ENCODE assay signal across 16 mouse cellular contexts in genomic region chr3:96828984-96829383, GRCm38 (mm10). TPM values are rescaled to one million over a fixed set of nuclear protein-coding genes. Genes with fewer than 3 reads are reported as not detected.
DNase-seq lines count a peak whose midpoint lies in the region; ATAC-seq and TF ChIP-seq lines count a peak whose summit lies in the region.
"Had no signal": no experiment of that assay in that cellular context is flagged by ENCODE, and none has a peak within 500 bp of the region (broad histone marks: within the 10 kb centered on the region; RNA-seq: fewer than 3 reads in every experiment).

Gene Pdzk1, plus strand, starts transcription at chr3:96829284.
Gene Cd160, minus strand, starts transcription at chr3:96829351.

- H3K36me3 ChIP-seq in forebrain, embryonic 13.5 days (ENCODE audit: poor library complexity, severe bottlenecking) = no peaks in the 10 kb centered on the region
- no peaks in the 10 kb centered on the region for H3K36me3 ChIP-seq in forebrain, embryonic 10.5 days (replicated peaks)
- H3K36me3 ChIP-seq in kidney, embryonic 16.5 days (ENCODE audit: insufficient read depth, low read length) = no peaks in the 10 kb centered on the region
- no peaks in the 10 kb centered on the region for H3K36me3 ChIP-seq in MEL (ENCODE audit: control insufficient read depth in 1 of 2, insufficient read depth in 2 of 2, low read length in 2 of 2)
- H3K36me3 ChIP-seq in liver, embryonic 16.5 days (ENCODE audit: control insufficient read depth, insufficient read depth) = no peaks in the 10 kb centered on the region
- H3K36me3 ChIP-seq: limb, embryonic 13.5 days; midbrain, embryonic 12.5 days had no signal

- no peaks in the 10 kb centered on the region for H3K27me3 ChIP-seq in forebrain, embryonic 13.5 days
- H3K27me3 ChIP-seq in forebrain, embryonic 10.5 days (ENCODE audit: poor library complexity, severe bottlenecking) = no peaks in the 10 kb centered on the region
- no peaks in the 10 kb centered on the region for H3K27me3 ChIP-seq in kidney, embryonic 16.5 days (ENCODE audit: insufficient read depth, low read length)
- H3K27me3 ChIP-seq in MEL (ENCODE audit: control insufficient read depth in 1 of 2, insufficient read depth in 2 of 2, low read length in 2 of 2) = peaks cover 5 to 9% of the 10 kb centered on the region in 2 experiments; a peak in 2 of 4 replicates
- H3K27me3 ChIP-seq in liver, embryonic 16.5 days (ENCODE audit: control insufficient read depth, insufficient read depth, low read depth, low read length) = no peaks in the 10 kb centered on the region
- H3K27me3 ChIP-seq: limb, embryonic 13.5 days; midbrain, embryonic 12.5 days had no signal

- TF ChIP-seq EP300 in MEL (IDR thresholded peaks at IDR 0.05; ENCODE audit: low read depth in 1 of 2, low read length in 2 of 2) = 0 out of 4 replicates have a peak, but pooled peaks of 1 of the 2 experiments have one; percentile 11

- no peak for TF ChIP-seq RAD21 in MEL (IDR thresholded peaks at IDR 0.05; ENCODE audit: low read depth, low read length)

- no peak within 1 kb of the TSS for H3K27ac ChIP-seq in forebrain, embryonic 13.5 days
- H3K27ac ChIP-seq in forebrain, embryonic 10.5 days = no peak within 1 kb of the TSS
- peak within 1 kb of the TSS; percentile 48 for H3K27ac ChIP-seq in kidney, embryonic 16.5 days (ENCODE audit: low read length)
- H3K27ac ChIP-seq in MEL (ENCODE audit: control insufficient read depth, low read depth, low read length) = no peak within 1 kb of the TSS
- H3K27ac ChIP-seq in liver, embryonic 16.5 days (ENCODE audit: low read length) = no peak within 1 kb of the TSS
- H3K27ac ChIP-seq: limb, embryonic 13.5 days; midbrain, embryonic 12.5 days had no signal

- H3K4me2 ChIP-seq in forebrain, embryonic 13.5 days = peak within 1 kb of the TSS; percentile 32
- H3K4me2 ChIP-seq in kidney, embryonic 16.5 days (replicated peaks; ENCODE audit: low read depth, low read length) = no peak within 1 kb of the TSS
- H3K4me2 ChIP-seq in liver, embryonic 16.5 days (ENCODE audit: low read depth, low read length) = peak within 1 kb of the TSS; percentile 32; the same call in 1 of the 2 replicates
- H3K4me2 ChIP-seq: limb, embryonic 13.5 days; midbrain, embryonic 12.5 days had no signal

- H3K79me2 ChIP-seq in MEL (ENCODE audit: control insufficient read depth, insufficient read depth, low read length, poor library complexity) = no peaks in the 10 kb centered on the region

- TF ChIP-seq POLR2A in MEL (IDR thresholded peaks at IDR 0.05; ENCODE audit: control insufficient read depth in 1 of 2, insufficient read depth in 1 of 2, low read depth in 1 of 2, low read length in 2 of 2, poor library complexity in 1 of 2) = no peak

- no peak for DNase-seq in forebrain, embryonic 10.5 days (ENCODE audit: extremely low spot score, low spot score)
- DNase-seq in kidney, postnatal 36 days = no peak
- no peak for DNase-seq in MEL (ENCODE audit: low read depth, low spot score)
- DNase-seq in left cerebral cortex, postnatal 25 days (ENCODE audit: low spot score in 2 of 2) = no peak
- no peak for DNase-seq in adrenal gland, adult 2 months
- DNase-seq: adrenal gland, postnatal 14 days; cerebellum, postnatal 14 days; thymus, adult 18-20 months had no signal

- intact Hi-C loops in left cerebral cortex, postnatal 25 days (cut with DNase I) = no loop called here

- no peak within 1 kb of the TSS for H3K4me3 ChIP-seq in forebrain, embryonic 13.5 days
- no peak within 1 kb of the TSS for H3K4me3 ChIP-seq in forebrain, embryonic 10.5 days
- peak within 1 kb of the TSS; percentile 28 for H3K4me3 ChIP-seq in kidney, embryonic 16.5 days (ENCODE audit: low read length)
- H3K4me3 ChIP-seq in MEL (ENCODE audit: control insufficient read depth in 1 of 2, insufficient read depth in 1 of 2, low read depth in 2 of 2, low read length in 2 of 2) = no peak within 1 kb of the TSS
- H3K4me3 ChIP-seq in liver, embryonic 16.5 days (ENCODE audit: low read depth, low read length) = peak within 1 kb of the TSS; percentile 44
- H3K4me3 ChIP-seq: limb, embryonic 13.5 days; midbrain, embryonic 12.5 days had no signal

- no peaks in the 10 kb centered on the region for H3K9me3 ChIP-seq in forebrain, embryonic 13.5 days (replicated peaks)
- H3K9me3 ChIP-seq in forebrain, embryonic 10.5 days = no peaks in the 10 kb centered on the region
- H3K9me3 ChIP-seq in kidney, embryonic 16.5 days (ENCODE audit: low read length) = no peaks in the 10 kb centered on the region
- no peaks in the 10 kb centered on the region for H3K9me3 ChIP-seq in MEL (replicated peaks; ENCODE audit: insufficient read depth, low read length)
- H3K9me3 ChIP-seq in liver, embryonic 16.5 days (replicated peaks; ENCODE audit: control insufficient read depth, low read length) = no peaks in the 10 kb centered on the region
- H3K9me3 ChIP-seq: limb, embryonic 13.5 days; midbrain, embryonic 12.5 days had no signal

- H3K4me1 ChIP-seq in forebrain, embryonic 13.5 days = peaks cover 11% of the 10 kb centered on the region
- peaks cover 24% of the 10 kb centered on the region for H3K4me1 ChIP-seq in forebrain, embryonic 10.5 days
- H3K4me1 ChIP-seq in kidney, embryonic 16.5 days (ENCODE audit: insufficient read depth, low read length) = peaks cover 6% of the 10 kb centered on the region
- H3K4me1 ChIP-seq in MEL (ENCODE audit: control insufficient read depth in 1 of 2, insufficient read depth in 2 of 2, low read length in 2 of 2) = no peaks in the 10 kb centered on the region
- H3K4me1 ChIP-seq in liver, embryonic 16.5 days (ENCODE audit: control insufficient read depth, low read depth, low read length) = peaks cover 4% of the 10 kb centered on the region; the same call in 1 of the 2 replicates
- H3K4me1 ChIP-seq: midbrain, embryonic 12.5 days had no signal

- ATAC-seq in forebrain, embryonic 13.5 days = no peak
- ATAC-seq in kidney, embryonic 16.5 days (ENCODE audit: low FRiP score, low TSS enrichment) = no peak
- ATAC-seq in liver, embryonic 16.5 days (ENCODE audit: low read depth) = no peak
- ATAC-seq: hindbrain, embryonic 16.5 days had no signal

- TF ChIP-seq CTCF in MEL (IDR thresholded peaks at IDR 0.05 in 2 of 3, conservative IDR thresholded peaks at IDR 0.05 in 1 of 3; ENCODE audit: control insufficient read depth in 1 of 3, insufficient read depth in 1 of 3, low read depth in 2 of 3, low read length in 3 of 3, poor library complexity in 1 of 3, severe bottlenecking in 1 of 3) = no peak

- WGBS in forebrain, embryonic 13.5 days = 80% methylated on average over 1 of the region's 1 CpGs
- WGBS in forebrain, embryonic 10.5 days = 81% methylated on average over 1 of the region's 1 CpGs
- whole genome bisulfite sequencing in kidney, embryonic 16.5 days = 75% methylated on average over 1 of the region's 1 CpGs
- WGBS in liver, embryonic 16.5 days (ENCODE audit: insufficient replicate concordance) = 68% methylated on average over 1 of the region's 1 CpGs

- no peak within 1 kb of the TSS; the same call in 1 of the 2 replicates for H3K9ac ChIP-seq in forebrain, embryonic 13.5 days
- H3K9ac ChIP-seq in kidney, embryonic 16.5 days (replicated peaks; ENCODE audit: low read length) = peak within 1 kb of the TSS; percentile 49; the same call in 1 of the 2 replicates
- no peak within 1 kb of the TSS for H3K9ac ChIP-seq in MEL (ENCODE audit: control insufficient read depth, low read depth, low read length, poor library complexity, severe bottlenecking)
- peak within 1 kb of the TSS; percentile 42; the same call in 1 of the 2 replicates for H3K9ac ChIP-seq in liver, embryonic 16.5 days (ENCODE audit: low read depth, low read length)
- H3K9ac ChIP-seq: limb, embryonic 13.5 days; midbrain, embryonic 12.5 days had no signal

TF ChIP-seq in MEL, 35 proteins besides CTCF, POLR2A, EP300 and RAD21:
- TF ChIP-seq JUND (IDR thresholded peaks at IDR 0.05; ENCODE audit: low read depth, low read length) (no peak), ZC3H11A (IDR thresholded peaks at IDR 0.05; ENCODE audit: low read depth, low read length) (no peak), E2F4 (IDR thresholded peaks at IDR 0.05; ENCODE audit: borderline replicate concordance, low read depth, low read length) (no peak), USF1 (IDR thresholded peaks at IDR 0.05; ENCODE audit: low read depth, low read length) (no peak), ETS1 (IDR thresholded peaks at IDR 0.05; ENCODE audit: low read depth, low read length) (no peak), UBTF (IDR thresholded peaks at IDR 0.05; ENCODE audit: borderline replicate concordance, insufficient read depth, low read depth, low read length) (0 out of 2 replicates have a peak, but pooled peaks have one; percentile 34), HCFC1 (IDR thresholded peaks at IDR 0.05; ENCODE audit: low read depth, low read length) (no peak)

RNA-seq across cellular contexts. Expression of gene Pdzk1, which starts in this region (rescaled TPM):
- 0.15 TPM in 1 of 2 replicates, not detected in the other for polyA plus RNA-seq in forebrain, embryonic 13.5 days (2015; fragmentation: Nextera tagmentation; extraction: Ambion mirVana)
- not detected in 2 replicates for polyA plus RNA-seq in forebrain, embryonic 10.5 days (2016; fragmentation: Nextera tagmentation; extraction: Ambion mirVana)
- 224 and 245 TPM in 2 replicates for polyA plus RNA-seq in kidney, embryonic 16.5 days (2015; fragmentation: Nextera tagmentation; extraction: Ambion mirVana)
- total RNA-seq in MEL (2012; rRNA removed) = 0.20 and 0.27 TPM in 2 replicates
- under 1 TPM in 1 of 2 experiments, not detected in 1; 0.18 TPM for polyA plus RNA-seq in MEL (2012; ENCODE audit: insufficient read depth in 1 of 2, insufficient read length in 2 of 2, low read depth in 1 of 2, low replicate concordance in 2 of 2, missing spikeins in 1 of 2)
- polyA plus RNA-seq in liver, embryonic 16.5 days (2015; fragmentation: Nextera tagmentation; extraction: Ambion mirVana) = 30.3 and 33.5 TPM in 2 replicates
- under 1 TPM; 0.50 to 0.53 TPM for total RNA-seq in left cerebral cortex, postnatal 25 days (2021)
- total RNA-seq in adrenal gland, adult 2 months (2021) = under 1 TPM; 0.26 to 0.35 TPM
- polyA plus RNA-seq in adrenal gland, adult 2 months (2012; rRNA removed) = not detected in 2 replicates
- total RNA-seq: gastrocnemius, adult 8-10 months had no signal
- polyA plus RNA-seq: limb, embryonic 13.5 days; midbrain, embryonic 12.5 days had no signal

RNA-seq across cellular contexts. Expression of gene Cd160, which starts in this region (rescaled TPM):
- 0.09 TPM in 2 replicates for polyA plus RNA-seq in forebrain, embryonic 13.5 days (2015; fragmentation: Nextera tagmentation; extraction: Ambion mirVana)
- 0.05 and 0.18 TPM in 2 replicates for polyA plus RNA-seq in forebrain, embryonic 10.5 days (2016; fragmentation: Nextera tagmentation; extraction: Ambion mirVana)
- polyA plus RNA-seq in kidney, embryonic 16.5 days (2015; fragmentation: Nextera tagmentation; extraction: Ambion mirVana) = 0.12 TPM in 1 of 2 replicates, not detected in the other
- total RNA-seq in MEL (2012; rRNA removed) = 0.04 TPM in 1 of 2 replicates, not detected in the other
- under 1 TPM in 1 of 2 experiments, not detected in 1; 0.32 TPM for polyA plus RNA-seq in MEL (2012; ENCODE audit: insufficient read depth in 1 of 2, insufficient read length in 2 of 2, low read depth in 1 of 2, low replicate concordance in 2 of 2, missing spikeins in 1 of 2)
- polyA plus RNA-seq in liver, embryonic 16.5 days (2015; fragmentation: Nextera tagmentation; extraction: Ambion mirVana) = 0.22 and 0.27 TPM in 2 replicates
- total RNA-seq in left cerebral cortex, postnatal 25 days (2021) = not detected
- not detected for total RNA-seq in adrenal gland, adult 2 months (2021)
- polyA plus RNA-seq in adrenal gland, adult 2 months (2012; rRNA removed) = 0.18 TPM in 1 of 2 replicates, not detected in the other
- total RNA-seq: adrenal gland, postnatal 14 days; gastrocnemius, adult 8-10 months; left cerebral cortex, adult 18-20 months had no signal

Comparison
In these comparisons a context has a peak if more than half of its experiments do, and no peak if none do; other contexts are left out.
1. RNA of gene Pdzk1 (polyA plus RNA-seq): 224 to 245 TPM in kidney, embryonic 16.5 days and 30.3 to 33.5 TPM in liver, embryonic 16.5 days; 0.18 TPM in MEL, 0.15 TPM in forebrain, embryonic 13.5 days, not detected in adrenal gland, adult 2 months and not detected in forebrain, embryonic 10.5 days; every median in the first group is over 10 times any median in the second.
2. H3K4me3 ChIP-seq: peak in kidney, embryonic 16.5 days (single experiment) and liver, embryonic 16.5 days (single experiment); none in forebrain, embryonic 13.5 days (single experiment), forebrain, embryonic 10.5 days (single experiment) and MEL (0 of 2).
3. H3K9ac ChIP-seq: peak in kidney, embryonic 16.5 days (single experiment) and liver, embryonic 16.5 days (single experiment); none in forebrain, embryonic 13.5 days (single experiment) and MEL (single experiment).